Mouse (Mus musculus) MEL (cell line): ENCODE results near the gene Atp6v1e1. TPM values are rescaled to one million over a fixed set of nuclear protein-coding genes. Genes with fewer than 3 reads are reported as not detected.
A peak's percentile ranks its signal among the peaks of the same experiment; 100 is the strongest.

Source experiments
- DNase-seq: peaks from one replicate; pipeline ENCODE4 v3.0.0; 2011; ENCODE audit warnings: low read depth, low spot score
- H3K27ac ChIP-seq: 2 replicates; pipeline ENCODE4 v1.5.1; 2012; ENCODE audit warnings: low read depth, mild to moderate bottlenecking, control low read depth, low read length, moderate library complexity; ENCODE audit not compliant: control insufficient read depth
- H3K27me3 ChIP-seq, 2 experiments: fragments of 150-350 bp in 1 of 2; sonication (generic) in 1 of 2; 2 replicates each; pipeline ENCODE4 v1.6.1; 2012; ENCODE audit warnings: low read length in 2 of 2, mild to moderate bottlenecking in 2 of 2, improper control_type of control experiment in 1 of 2, moderate library complexity in 1 of 2; ENCODE audit not compliant: insufficient read depth in 2 of 2, control insufficient read depth in 1 of 2
- H3K36me3 ChIP-seq, 2 experiments: 2 replicates each; pipeline ENCODE4 v1.6.1; 2012 to 2014; ENCODE audit warnings: low read length in 2 of 2, improper control_type of control experiment in 1 of 2, inconsistent platforms in 1 of 2, mild to moderate bottlenecking in 1 of 2; ENCODE audit not compliant: insufficient read depth in 2 of 2, control insufficient read depth in 1 of 2
- H3K4me1 ChIP-seq, 2 experiments: fragments of 150-350 bp in 1 of 2; sonication (generic) in 1 of 2; 2 replicates each; pipeline ENCODE4 v1.6.1; 2012; ENCODE audit warnings: low read length in 2 of 2, improper control_type of control experiment in 1 of 2, mild to moderate bottlenecking in 1 of 2; ENCODE audit not compliant: insufficient read depth in 2 of 2, control insufficient read depth in 1 of 2
- H3K4me3 ChIP-seq, 2 experiments: fragments of 150-350 bp in 1 of 2; sonication (generic) in 1 of 2; 2 replicates each; pipeline ENCODE4 v1.5.1; 2012; ENCODE audit warnings: low read depth in 2 of 2, low read length in 2 of 2, mild to moderate bottlenecking in 2 of 2, moderate library complexity in 2 of 2, control low read depth in 1 of 2, improper control_type of control experiment in 1 of 2; ENCODE audit not compliant: control insufficient read depth in 1 of 2, insufficient read depth in 1 of 2
- H3K79me2 ChIP-seq: 2 replicates; pipeline ENCODE4 v1.6.1; 2012; ENCODE audit warnings: mild to moderate bottlenecking, low read length, moderate library complexity; ENCODE audit not compliant: control insufficient read depth, poor library complexity, insufficient read depth
- H3K9ac ChIP-seq: 2 replicates; pipeline ENCODE4 v1.6.1; 2012; ENCODE audit warnings: low read depth, mild to moderate bottlenecking, control low read depth, low read length, moderate library complexity; ENCODE audit not compliant: control insufficient read depth, poor library complexity, severe bottlenecking
- H3K9me3 ChIP-seq: fragments of 150-350 bp; sonication (generic); replicated peaks from 2 replicates; pipeline ENCODE4 v1.6.1; 2012; ENCODE audit warnings: mild to moderate bottlenecking, low read length, improper control_type of control experiment, moderate library complexity; ENCODE audit not compliant: insufficient read depth
- BHLHE40 ChIP-seq: IDR thresholded peaks from 2 replicates; pipeline ENCODE4 v1.6.1; 2012; ENCODE audit warnings: low read depth, mild to moderate bottlenecking, inconsistent platforms, low read length, improper control_type of control experiment, borderline replicate concordance
- CHD2 ChIP-seq: IDR thresholded peaks from 2 replicates; pipeline ENCODE4 v1.6.1; 2011; ENCODE audit warnings: low read length, improper control_type of control experiment
- E2F4 ChIP-seq: IDR thresholded peaks from 2 replicates; pipeline ENCODE4 v1.6.1; 2011; ENCODE audit warnings: low read depth, low read length, improper control_type of control experiment, borderline replicate concordance
- EP300 ChIP-seq, 2 experiments: IDR thresholded peaks; 2 replicates each; pipeline ENCODE4 v1.6.1; 2011; ENCODE audit warnings: improper control_type of control experiment in 2 of 2, low read length in 2 of 2, low read depth in 1 of 2, mild to moderate bottlenecking in 1 of 2
- GABPA ChIP-seq: IDR thresholded peaks from 2 replicates; pipeline ENCODE4 v1.6.1; 2012; ENCODE audit warnings: low read depth, mild to moderate bottlenecking, inconsistent platforms, low read length, improper control_type of control experiment, moderate library complexity
- GATA1 ChIP-seq: IDR thresholded peaks from 2 replicates; pipeline ENCODE4 v1.6.1; 2011; ENCODE audit warnings: low read depth, low read length, improper control_type of control experiment
- KAT2A ChIP-seq: conservative IDR thresholded peaks from 2 replicates; pipeline ENCODE4 v1.6.1; 2012; ENCODE audit warnings: low read depth, low read length, improper control_type of control experiment, inconsistent platforms
- MAFK ChIP-seq: IDR thresholded peaks from 2 replicates; pipeline ENCODE4 v1.6.1; 2011; ENCODE audit warnings: low read depth, mild to moderate bottlenecking, low read length, improper control_type of control experiment, borderline replicate concordance
- MXI1 ChIP-seq: IDR thresholded peaks from 2 replicates; pipeline ENCODE4 v1.6.1; 2011; ENCODE audit warnings: mild to moderate bottlenecking, low read depth, low read length, improper control_type of control experiment
- MYB ChIP-seq: IDR thresholded peaks from 2 replicates; pipeline ENCODE4 v1.6.1; 2011; ENCODE audit warnings: mild to moderate bottlenecking, low read depth, low read length, improper control_type of control experiment
- NELFE ChIP-seq: IDR thresholded peaks from 2 replicates; pipeline ENCODE4 v1.6.1; 2011; ENCODE audit warnings: low read depth, low read length, improper control_type of control experiment
- NRF1 ChIP-seq: IDR thresholded peaks from 2 replicates; pipeline ENCODE4 v1.6.1; 2014; ENCODE audit warnings: low read depth, mild to moderate bottlenecking, inconsistent platforms, low read length, improper control_type of control experiment, moderate library complexity; ENCODE audit not compliant: poor library complexity, insufficient read depth, severe bottlenecking
- POLR2A ChIP-seq, 2 experiments: IDR thresholded peaks; 2 replicates each; pipeline ENCODE4 v1.6.1; 2011 to 2012; ENCODE audit warnings: low read length in 2 of 2, mild to moderate bottlenecking in 2 of 2, control low read depth in 1 of 2, improper control_type of control experiment in 1 of 2, low read depth in 1 of 2, moderate library complexity in 1 of 2; ENCODE audit not compliant: control insufficient read depth in 1 of 2, insufficient read depth in 1 of 2, poor library complexity in 1 of 2
- POLR2AphosphoS2 ChIP-seq: IDR thresholded peaks from 2 replicates; pipeline ENCODE4 v1.6.1; 2011; ENCODE audit warnings: low read length, improper control_type of control experiment
- POLR2AphosphoS5 ChIP-seq: IDR thresholded peaks from 2 replicates; pipeline ENCODE4 v1.6.1; 2012; ENCODE audit warnings: low read depth, borderline replicate concordance, mild to moderate bottlenecking, inconsistent platforms, low read length, moderate library complexity, mixed read lengths
- RCOR1 ChIP-seq: IDR thresholded peaks from 2 replicates; pipeline ENCODE4 v1.6.1; 2012; ENCODE audit warnings: low read depth, mild to moderate bottlenecking, inconsistent platforms, low read length, improper control_type of control experiment
- SIN3A ChIP-seq: IDR thresholded peaks from 2 replicates; pipeline ENCODE4 v1.6.1; 2012; ENCODE audit warnings: low read length, improper control_type of control experiment, inconsistent platforms
- TAL1 ChIP-seq: IDR thresholded peaks from 2 replicates; pipeline ENCODE4 v1.6.1; 2012; ENCODE audit warnings: mild to moderate bottlenecking, inconsistent platforms, low read length, moderate library complexity, mixed read lengths
- TBP ChIP-seq: IDR thresholded peaks from 2 replicates; pipeline ENCODE4 v1.8.0; 2011; ENCODE audit warnings: low read depth, low read length, improper control_type of control experiment
- TCF12 ChIP-seq: IDR thresholded peaks from 2 replicates; pipeline ENCODE4 v1.6.1; 2014; ENCODE audit warnings: low read depth, mild to moderate bottlenecking, inconsistent platforms, low read length, improper control_type of control experiment, moderate library complexity
- USF2 ChIP-seq, 2 experiments: IDR thresholded peaks; 2 replicates each; pipeline ENCODE4 v1.6.1; 2011 to 2012; ENCODE audit warnings: improper control_type of control experiment in 2 of 2, low read length in 2 of 2, borderline replicate concordance in 1 of 2, inconsistent platforms in 1 of 2, low read depth in 1 of 2, mild to moderate bottlenecking in 1 of 2; ENCODE audit not compliant: insufficient read depth in 1 of 2
- ZMIZ1 ChIP-seq: IDR thresholded peaks from 2 replicates; pipeline ENCODE4 v1.6.1; 2012; ENCODE audit warnings: low read depth, mild to moderate bottlenecking, inconsistent platforms, low read length, improper control_type of control experiment, moderate library complexity
- polyA plus RNA-seq, 2 experiments: library from polyadenylated mRNA; stranded (reverse) in 1 of 2; unstranded in 1 of 2; fragments of >175 nt in 1 of 2; fragments of >200 nt in 1 of 2; gene quantifications; 2 replicates each; pipeline versions ENCODE4 v1.2.1 to v1.2.4; 2012; ENCODE audit warnings: low replicate concordance in 2 of 2, low read depth in 1 of 2; ENCODE audit not compliant: insufficient read length in 2 of 2, insufficient read depth in 1 of 2, missing spikeins in 1 of 2
- total RNA-seq: library from RNA; depleted of rRNA; stranded (reverse); fragments of 300-350 nt; gene quantifications from 2 replicates; pipeline ENCODE4 v1.2.3, GENCODE M21; 2012

The Atp6v1e1 gene
- total and polyA plus RNA-seq, 3 experiments, result 123 to 129 TPM; not detected in 1

DNA sequence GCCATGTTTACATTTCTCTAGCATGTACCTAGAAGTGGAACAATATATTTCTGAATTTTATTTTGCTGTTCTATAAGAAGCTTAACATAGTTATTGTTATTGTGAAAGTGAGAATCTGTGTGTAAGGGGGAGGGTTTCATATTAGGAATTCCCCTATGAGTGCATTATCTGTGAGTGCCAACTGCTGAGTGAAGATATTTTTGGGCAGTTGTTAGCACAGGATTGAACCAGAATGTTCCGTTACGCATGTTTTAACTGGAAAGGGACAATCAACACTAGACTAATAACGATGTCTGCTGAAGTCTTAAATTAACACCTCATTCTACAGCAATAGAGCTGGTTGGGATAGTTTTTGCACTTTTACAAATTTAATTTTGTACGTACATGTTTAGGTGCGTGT lies 19.2 kb upstream of the Atp6v1e1 start (continued):
- no peak for TF ChIP-seq BHLHE40
- TF ChIP-seq KAT2A, result no peak; the same call in 1 of the 2 replicates
- peak; percentile 30; the same call in 1 of the 2 replicates for TF ChIP-seq TAL1
- TF ChIP-seq GABPA, result no peak

DNA sequence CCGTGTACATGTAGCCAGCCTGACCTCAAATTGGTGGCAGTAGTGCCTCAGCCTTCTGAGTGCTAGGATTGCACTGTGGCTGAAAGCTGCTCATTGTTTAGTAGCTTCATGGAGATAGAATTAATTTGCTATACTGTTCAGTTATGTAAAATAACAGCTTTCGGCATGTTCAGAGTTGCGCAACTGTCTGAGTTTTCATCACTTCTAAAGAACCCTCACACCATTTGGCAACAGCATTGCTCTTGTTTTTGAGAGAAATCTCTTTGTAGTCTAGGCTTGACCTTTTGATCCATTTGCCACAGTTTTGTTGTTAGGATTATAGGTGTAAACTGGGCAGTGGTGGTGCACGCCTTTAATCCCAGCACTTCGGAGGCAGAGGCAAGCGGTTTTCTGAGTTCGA lies 17.7 kb upstream of the Atp6v1e1 start:
- Histone ChIP-seq H3K4me1 (peaks cover 15 to 17% of the 10 kb centered on the region in 2 experiments), H3K27ac (no peak overlapping the region), H3K9ac (no peak overlapping the region), H3K4me3 (no peak overlapping the region), H3K36me3 (peaks cover 16 to 33% of the 10 kb centered on the region in 2 experiments)
- no peak for TF ChIP-seq MXI1
- TF ChIP-seq MAFK, result no peak
- no peak for TF ChIP-seq E2F4
- no peak for TF ChIP-seq SIN3A
- no peak for TF ChIP-seq USF2 (IDR thresholded peaks at IDR 0.05; ENCODE audit: borderline replicate concordance in 1 of 2, insufficient read depth in 1 of 2, low read depth in 1 of 2, low read length in 2 of 2)
- no peak for TF ChIP-seq TCF12
- TF ChIP-seq TBP, result no peak
- no peak for TF ChIP-seq NELFE
- no peak for TF ChIP-seq CHD2
- TF ChIP-seq RCOR1, result no peak
- TF ChIP-seq NRF1, result no peak
- no peak for TF ChIP-seq GATA1
- no peak for TF ChIP-seq MYB
- no peak for TF ChIP-seq POLR2AphosphoS2
- no peak for TF ChIP-seq POLR2AphosphoS5
- TF ChIP-seq ZMIZ1, result no peak
- no peak for TF ChIP-seq EP300 (IDR thresholded peaks at IDR 0.05; ENCODE audit: low read depth in 1 of 2, low read length in 2 of 2)
- TF ChIP-seq TAL1, result no peak
- TF ChIP-seq POLR2A (IDR thresholded peaks at IDR 0.05; ENCODE audit: control insufficient read depth in 1 of 2, insufficient read depth in 1 of 2, low read depth in 1 of 2, low read length in 2 of 2, poor library complexity in 1 of 2), result no peak
- TF ChIP-seq, all 39 proteins: peak for 0
- H3K9me3 ChIP-seq, result no peaks in the 10 kb centered on the region
- no peaks in the 10 kb centered on the region for H3K27me3 ChIP-seq
- peaks cover 78% of the 10 kb centered on the region for H3K79me2 ChIP-seq
- DNase-seq, result no peak
